Mouse (Mus musculus) heart, embryonic 12.5 days (tissue): ENCODE measurements at regions not wholly inside any gene's neighbourhood (a gene's known extent, or its start where the extent isn't known, plus 50 kb on each side); places are given as distances from the start of the nearest gene placed in this dataset.

Experiments
- ATAC-seq: fragments of 200-750 bp; cut with Nextera tagmentation; 2 replicates; pipeline ENCODE4 v1.8.0; 2017; ENCODE audit warnings: moderate TSS enrichment, moderate library complexity; ENCODE audit not compliant: insufficient number of reproducible peaks, low FRiP score
- H3K27ac ChIP-seq: fragments of 300-500 bp; sonication (generic); 2 replicates; pipeline ENCODE4 v1.5.1; 2016; ENCODE audit warnings: mild to moderate bottlenecking, moderate library complexity; ENCODE audit not compliant: poor library complexity, severe bottlenecking
- H3K27me3 ChIP-seq: fragments of 300-500 bp; sonication (generic); replicated peaks from 2 replicates; pipeline ENCODE4 v1.6.1; 2016; ENCODE audit warnings: mild to moderate bottlenecking, moderate library complexity
- H3K36me3 ChIP-seq: fragments of 300-500 bp; sonication (generic); 2 replicates; pipeline ENCODE4 v1.6.1; 2016; ENCODE audit warnings: mild to moderate bottlenecking, moderate library complexity
- H3K4me1 ChIP-seq: fragments of 300-500 bp; sonication (generic); replicated peaks from 2 replicates; pipeline ENCODE4 v1.6.1; 2016; ENCODE audit warnings: mild to moderate bottlenecking
- H3K4me2 ChIP-seq: fragments of 300-500 bp; sonication (generic); 2 replicates; pipeline ENCODE4 v1.6.1; 2016; ENCODE audit warnings: mild to moderate bottlenecking, moderate library complexity
- H3K4me3 ChIP-seq: fragments of 300-500 bp; sonication (generic); 2 replicates; pipeline ENCODE4 v1.5.1; 2016; ENCODE audit warnings: mild to moderate bottlenecking
- H3K9ac ChIP-seq: fragments of 300-500 bp; sonication (generic); 2 replicates; pipeline ENCODE4 v1.6.1; 2016; ENCODE audit warnings: mild to moderate bottlenecking, moderate library complexity
- H3K9me3 ChIP-seq: fragments of 300-500 bp; sonication (generic); replicated peaks from 2 replicates; pipeline ENCODE4 v1.6.1; 2016; ENCODE audit warnings: mild to moderate bottlenecking, moderate library complexity
- WGBS: fragments of 180-500 bp; shearing (Covaris S2); methylation state at CpG from one replicate; pipeline ENCODE4 v1.1.7; 2016; 5-methylcytosine and 5-hydroxymethylcytosine counted together

- Histone ChIP-seq H3K27ac (no peak overlapping the region), H3K9ac (no peak overlapping the region), H3K27me3 (no peaks in the 10 kb centered on the region), H3K36me3 (no peaks in the 10 kb centered on the region), H3K4me3 (no peak overlapping the region), H3K4me2 (no peak overlapping the region), H3K9me3 (peaks cover 6% of the 10 kb centered on the region; the same call in 1 of the 2 replicates), H3K4me1 (no peaks in the 10 kb centered on the region)
- 88% methylated on average over 8 of the region's 8 CpGs for WGBS
- no peak for ATAC-seq
These were observed 232.8 kb downstream of the Slc4a3 start for GRCm38 (mm10) chr1:75778889-75779288.

- Histone ChIP-seq H3K4me2 (no peak overlapping the region), H3K4me1 (no peaks in the 10 kb centered on the region), H3K27me3 (no peaks in the 10 kb centered on the region), H3K9ac (no peak overlapping the region), H3K27ac (no peak overlapping the region), H3K4me3 (no peak overlapping the region), H3K9me3 (peaks cover 8% of the 10 kb centered on the region; the same call in 1 of the 2 replicates), H3K36me3 (no peaks in the 10 kb centered on the region)
- no peak for ATAC-seq
- 75% methylated on average over 2 of the region's 2 CpGs for WGBS
These were observed 237.1 kb downstream of the Slc4a3 start for GRCm38 (mm10) chr1:75783206-75783605.

GRCm38 (mm10) chr1:75786173-75786820 lies 240.2 kb downstream of the Slc4a3 start:
- H3K27ac ChIP-seq = no peak overlapping the region
- H3K4me3 ChIP-seq = no peak overlapping the region
- ATAC-seq = no peak
- no peaks in the 10 kb centered on the region for H3K4me1 ChIP-seq
- H3K4me2 ChIP-seq = no peak overlapping the region
- peaks cover 6% of the 10 kb centered on the region; the same call in 1 of the 2 replicates for H3K9me3 ChIP-seq
- no peak overlapping the region for H3K9ac ChIP-seq
- 65% methylated on average over 10 of the region's 10 CpGs for WGBS
- H3K36me3 ChIP-seq = no peaks in the 10 kb centered on the region
- H3K27me3 ChIP-seq = no peaks in the 10 kb centered on the region

GRCm38 (mm10) chr1:75791509-75791908 lies 245.4 kb downstream of the Slc4a3 start:
- Histone ChIP-seq H3K9ac (no peak overlapping the region), H3K36me3 (no peaks in the 10 kb centered on the region), H3K27me3 (no peaks in the 10 kb centered on the region; the same call in 1 of the 2 replicates), H3K27ac (no peak overlapping the region), H3K4me3 (no peak overlapping the region), H3K9me3 (peaks cover 5% of the 10 kb centered on the region; the same call in 1 of the 2 replicates), H3K4me1 (no peaks in the 10 kb centered on the region), H3K4me2 (no peak overlapping the region)
- 78% methylated on average over 1 of the region's 1 CpGs for WGBS
- no peak for ATAC-seq

GRCm38 (mm10) chr1:75797793-75798192 lies 251.7 kb downstream of the Slc4a3 start:
- Histone ChIP-seq H3K9ac (no peak overlapping the region), H3K9me3 (peaks cover 1% of the 10 kb centered on the region; the same call in 1 of the 2 replicates), H3K27ac (no peak overlapping the region), H3K27me3 (peaks cover 4% of the 10 kb centered on the region; the same call in 1 of the 2 replicates), H3K4me2 (no peak overlapping the region), H3K4me1 (peaks cover 15% of the 10 kb centered on the region), H3K36me3 (no peaks in the 10 kb centered on the region), H3K4me3 (no peak overlapping the region)
- 27% methylated on average over 6 of the region's 6 CpGs for WGBS
- no peak for ATAC-seq

DNA sequence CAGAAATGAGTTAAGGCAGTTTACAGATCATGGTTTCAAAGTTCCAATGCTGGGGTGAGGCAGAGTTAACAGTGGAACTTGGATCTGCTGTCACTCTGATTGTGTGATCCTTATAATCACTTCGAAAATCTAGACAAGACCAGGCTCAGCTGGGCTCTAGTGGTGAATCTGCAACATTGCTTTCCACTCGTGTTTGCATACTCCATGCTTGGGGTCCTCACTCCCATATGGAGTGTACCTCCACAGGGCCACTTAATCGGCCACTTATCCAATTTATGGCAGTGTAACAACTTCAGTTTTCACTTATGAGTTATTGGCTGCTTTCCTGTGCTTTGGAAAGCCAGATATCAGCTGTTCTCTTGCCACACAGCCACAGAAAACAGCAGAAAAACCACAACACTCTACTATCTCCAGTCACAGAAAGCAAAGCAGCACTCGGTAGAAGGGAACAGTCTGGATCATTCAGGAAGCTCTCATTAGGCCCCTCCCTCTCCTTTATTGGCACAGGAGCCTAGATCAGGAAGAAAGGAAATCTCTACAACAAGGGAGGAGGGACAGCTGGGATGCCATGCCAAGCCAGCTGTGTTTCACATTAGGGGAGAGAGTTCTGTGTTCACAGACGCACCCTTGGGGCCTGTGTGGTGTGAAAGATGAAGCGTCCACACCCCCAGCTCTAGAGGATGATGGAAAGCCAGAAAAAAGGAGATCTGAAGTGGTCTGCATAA lies 252.5 kb downstream of the Slc4a3 start:
- no peak overlapping the region for H3K4me2 ChIP-seq
- H3K27me3 ChIP-seq = peaks cover 4% of the 10 kb centered on the region; the same call in 1 of the 2 replicates
- no peaks in the 10 kb centered on the region for H3K9me3 ChIP-seq
- H3K9ac ChIP-seq = no peak overlapping the region
- H3K4me1 ChIP-seq = peaks cover 15% of the 10 kb centered on the region
- no peak overlapping the region for H3K4me3 ChIP-seq
- ATAC-seq = no peak
- H3K36me3 ChIP-seq = no peaks in the 10 kb centered on the region
- 64% methylated on average over 6 of the region's 6 CpGs for WGBS
- H3K27ac ChIP-seq = no peak overlapping the region

DNA sequence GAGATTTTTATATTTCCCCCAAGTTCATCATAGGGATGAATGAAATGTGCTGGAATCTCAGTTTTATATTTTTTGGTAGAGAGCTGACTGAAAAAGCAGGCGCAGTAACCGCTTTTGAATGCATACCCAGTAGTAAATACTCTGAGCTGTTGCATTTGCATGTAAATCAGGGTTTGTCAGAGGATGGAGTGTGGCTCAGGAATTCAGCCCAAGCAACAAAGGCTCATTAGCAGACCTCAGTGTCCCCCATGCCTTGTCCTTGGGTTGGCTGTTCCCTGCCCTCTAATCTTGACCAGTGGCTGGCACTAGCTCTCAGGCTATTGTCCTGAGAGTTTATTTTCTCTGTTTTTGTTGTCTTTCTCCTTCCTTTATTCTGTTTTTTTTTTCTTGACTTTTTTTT lies 258.4 kb downstream of the Slc4a3 start:
- no peak overlapping the region for H3K27ac ChIP-seq
- no peak overlapping the region for H3K4me3 ChIP-seq
- H3K4me2 ChIP-seq = no peak overlapping the region
- H3K4me1 ChIP-seq = 0 out of 2 replicates have a peak, but pooled peaks cover 4% of the 10 kb centered on the region
- H3K27me3 ChIP-seq = 0 out of 2 replicates have a peak, but pooled peaks cover 6% of the 10 kb centered on the region
- WGBS = 59% methylated on average over 2 of the region's 2 CpGs
- no peaks in the 10 kb centered on the region for H3K36me3 ChIP-seq
- no peak overlapping the region for H3K9ac ChIP-seq
- ATAC-seq = no peak
- no peaks in the 10 kb centered on the region for H3K9me3 ChIP-seq

GRCm38 (mm10) chr1:75812471-75812870 lies 266.4 kb downstream of the Slc4a3 start:
- ATAC-seq = no peak
- H3K4me2 ChIP-seq = no peak overlapping the region
- no peaks in the 10 kb centered on the region for H3K9me3 ChIP-seq
- H3K27ac ChIP-seq = no peak overlapping the region
- H3K4me3 ChIP-seq = no peak overlapping the region
- H3K9ac ChIP-seq = no peak overlapping the region
- H3K4me1 ChIP-seq = no peaks in the 10 kb centered on the region
- H3K36me3 ChIP-seq = no peaks in the 10 kb centered on the region
- 73% methylated on average over 3 of the region's 3 CpGs for WGBS
- H3K27me3 ChIP-seq = peaks cover 9% of the 10 kb centered on the region; the same call in 1 of the 2 replicates

DNA sequence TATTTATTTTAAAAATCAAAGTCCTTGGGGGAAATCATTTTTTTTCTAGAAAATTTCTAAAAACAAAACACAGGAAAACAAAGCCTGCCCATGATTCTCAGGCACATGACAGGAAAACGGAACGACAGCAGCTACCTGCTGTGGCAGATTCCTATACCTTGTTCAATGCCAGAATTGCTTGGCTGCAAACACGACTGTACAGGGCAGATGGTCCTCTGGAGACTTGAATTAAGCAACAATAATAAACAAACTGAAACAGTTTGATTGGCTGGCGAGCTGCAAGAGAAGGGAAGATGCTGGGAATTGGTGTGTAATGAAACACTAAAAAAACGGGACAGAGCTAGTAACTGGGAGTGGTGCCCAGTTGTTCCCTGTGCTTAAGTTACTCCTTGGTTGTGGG lies 280.1 kb downstream of the Slc4a3 start:
- Histone ChIP-seq H3K27ac (no peak overlapping the region), H3K9ac (no peak overlapping the region), H3K4me2 (no peak overlapping the region), H3K9me3 (no peaks in the 10 kb centered on the region), H3K4me3 (no peak overlapping the region), H3K4me1 (no peaks in the 10 kb centered on the region), H3K36me3 (no peaks in the 10 kb centered on the region), H3K27me3 (no peaks in the 10 kb centered on the region)
- 63% methylated on average over 5 of the region's 5 CpGs for WGBS
- no peak for ATAC-seq

GRCm38 (mm10) chr1:75833071-75833830 lies 287.2 kb downstream of the Slc4a3 start:
- H3K4me2 ChIP-seq = no peak overlapping the region
- ATAC-seq = no peak

DNA sequence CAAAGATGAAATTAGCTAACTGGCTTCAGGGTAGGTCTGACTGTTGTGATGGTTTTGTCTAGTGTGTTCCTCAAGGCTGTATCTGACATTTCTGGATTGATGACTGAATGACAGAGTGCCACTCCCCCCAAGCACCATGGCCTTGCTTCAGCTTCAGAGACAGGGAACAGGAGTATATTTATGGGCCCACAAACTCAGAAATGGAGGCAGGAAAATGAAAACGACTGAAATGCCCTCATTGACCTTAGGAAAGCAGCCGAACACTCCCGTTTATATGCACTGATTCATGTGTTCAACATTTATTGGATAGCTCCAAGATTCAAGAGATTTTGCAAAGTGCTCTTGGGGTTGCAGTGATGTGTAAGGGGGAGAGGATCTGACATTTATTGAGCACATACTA lies 288.3 kb downstream of the Slc4a3 start:
- H3K9me3 ChIP-seq = no peaks in the 10 kb centered on the region
- no peak overlapping the region for H3K9ac ChIP-seq
- WGBS = 77% methylated on average over 3 of the region's 3 CpGs
- no peak overlapping the region for H3K4me3 ChIP-seq
- H3K27ac ChIP-seq = no peak overlapping the region
- no peaks in the 10 kb centered on the region for H3K4me1 ChIP-seq
- no peak overlapping the region for H3K4me2 ChIP-seq
- no peaks in the 10 kb centered on the region for H3K36me3 ChIP-seq
- ATAC-seq = no peak
- no peaks in the 10 kb centered on the region for H3K27me3 ChIP-seq

More at GRCm38 (mm10) chr1:75833071-75833830, 287.2 kb downstream of the Slc4a3 start:
- WGBS = 58% methylated on average over 12 of the region's 12 CpGs
- Histone ChIP-seq H3K27ac (no peak overlapping the region), H3K4me3 (no peak overlapping the region), H3K9me3 (no peaks in the 10 kb centered on the region), H3K4me1 (no peaks in the 10 kb centered on the region), H3K9ac (no peak overlapping the region), H3K36me3 (no peaks in the 10 kb centered on the region), H3K27me3 (no peaks in the 10 kb centered on the region)
